Mouse (Mus musculus): ENCODE measurements at regions not wholly inside any gene's neighbourhood (a gene's known extent, or its start where the extent isn't known, plus 50 kb on each side); places are given as distances from the start of the nearest gene placed in this dataset.

GRCm38 (mm10) chr4:82065641-82066358, 623.2 kb upstream of the Mpdz start:
- no peak for DNase-seq (ENCODE audit: low read depth in 1 of 2, low spot score in 2 of 2)
- no peaks in the 10 kb centered on the region for H3K4me1 ChIP-seq (ENCODE audit: control insufficient read depth, insufficient read depth, insufficient read length)
- H3K27ac ChIP-seq (ENCODE audit: insufficient read depth, low read length), result no peak overlapping the region
- no peaks in the 10 kb centered on the region for H3K36me3 ChIP-seq (ENCODE audit: control insufficient read depth, insufficient read depth, low read length)
- no peak overlapping the region for H3K4me3 ChIP-seq (ENCODE audit: extremely low read depth, insufficient read depth, insufficient read length)
- H3K27me3 ChIP-seq (ENCODE audit: control insufficient read depth, insufficient read depth, low read length), result no peaks in the 10 kb centered on the region
- no peak for TF ChIP-seq POLR2A (IDR thresholded peaks at IDR 0.05; ENCODE audit: low read depth, low read length)
- no peak for TF ChIP-seq CTCF (IDR thresholded peaks at IDR 0.05; ENCODE audit: extremely low read depth, insufficient read depth, insufficient read length, insufficient replicate concordance)
- 87% methylated on average over 14 of the region's 14 CpGs for WGBS

DNA sequence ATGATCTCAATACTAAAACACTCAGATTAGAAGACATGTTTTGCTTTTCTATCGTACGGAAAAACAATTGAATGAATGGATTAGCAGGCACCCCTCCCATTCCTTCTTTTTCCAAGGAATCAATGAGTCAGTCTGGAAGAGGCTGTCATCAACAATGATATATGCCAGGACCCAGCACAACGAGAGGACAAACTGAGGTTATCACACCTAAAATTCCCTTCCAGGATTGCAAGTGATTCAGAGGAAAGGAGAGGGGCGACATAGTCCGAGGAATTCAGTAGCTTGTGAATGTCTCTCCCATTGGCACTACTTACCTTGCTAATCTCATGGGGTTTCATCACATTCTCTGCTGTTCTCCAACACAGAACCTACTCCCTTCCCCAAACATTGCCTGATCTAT, 620.1 kb upstream of the Mpdz start:
- no peaks in the 10 kb centered on the region for H3K4me1 ChIP-seq (ENCODE audit: control insufficient read depth, insufficient read depth, insufficient read length)
- no peak overlapping the region for H3K4me3 ChIP-seq (ENCODE audit: extremely low read depth, insufficient read depth, insufficient read length)
- H3K27ac ChIP-seq (ENCODE audit: insufficient read depth, low read length), result no peak overlapping the region
- TF ChIP-seq CTCF (IDR thresholded peaks at IDR 0.05; ENCODE audit: extremely low read depth, insufficient read depth, insufficient read length, insufficient replicate concordance), result no peak
- TF ChIP-seq POLR2A (IDR thresholded peaks at IDR 0.05; ENCODE audit: low read depth, low read length), result no peak
- no peaks in the 10 kb centered on the region for H3K36me3 ChIP-seq (ENCODE audit: control insufficient read depth, insufficient read depth, low read length)
- H3K27me3 ChIP-seq (ENCODE audit: control insufficient read depth, insufficient read depth, low read length), result no peaks in the 10 kb centered on the region
- DNase-seq (ENCODE audit: low read depth in 1 of 2, low spot score in 2 of 2), result no peak
- whole genome bisulfite sequencing, result 79% methylated on average over 5 of the region's 5 CpGs

GRCm38 (mm10) chr4:82056671-82057070, 614.1 kb upstream of the Mpdz start:
- DNase-seq (ENCODE audit: low read depth in 1 of 2, low spot score in 2 of 2), result no peak
- no peak overlapping the region for H3K4me3 ChIP-seq (ENCODE audit: extremely low read depth, insufficient read depth, insufficient read length)
- no peaks in the 10 kb centered on the region for H3K27me3 ChIP-seq (ENCODE audit: control insufficient read depth, insufficient read depth, low read length)
- H3K4me1 ChIP-seq (ENCODE audit: control insufficient read depth, insufficient read depth, insufficient read length), result no peaks in the 10 kb centered on the region
- no peak overlapping the region for H3K27ac ChIP-seq (ENCODE audit: insufficient read depth, low read length)
- no peaks in the 10 kb centered on the region for H3K36me3 ChIP-seq (ENCODE audit: control insufficient read depth, insufficient read depth, low read length)
- no peak for TF ChIP-seq CTCF (IDR thresholded peaks at IDR 0.05; ENCODE audit: extremely low read depth, insufficient read depth, insufficient read length, insufficient replicate concordance)
- TF ChIP-seq POLR2A (IDR thresholded peaks at IDR 0.05; ENCODE audit: low read depth, low read length), result no peak
- 67% methylated on average over 1 of the region's 1 CpGs for WGBS

GRCm38 (mm10) chr4:82048171-82048570, 605.6 kb upstream of the Mpdz start:
- WGBS, result 92% methylated on average over 2 of the region's 2 CpGs
- Histone ChIP-seq H3K4me1 (ENCODE audit: control insufficient read depth, insufficient read depth, insufficient read length) (no peaks in the 10 kb centered on the region), H3K27me3 (ENCODE audit: control insufficient read depth, insufficient read depth, low read length) (no peaks in the 10 kb centered on the region), H3K27ac (ENCODE audit: insufficient read depth, low read length) (no peak overlapping the region), H3K36me3 (ENCODE audit: control insufficient read depth, insufficient read depth, low read length) (no peaks in the 10 kb centered on the region), H3K4me3 (ENCODE audit: extremely low read depth, insufficient read depth, insufficient read length) (no peak overlapping the region)
- TF ChIP-seq POLR2A (IDR thresholded peaks at IDR 0.05; ENCODE audit: low read depth, low read length), result no peak
- no peak for TF ChIP-seq CTCF (IDR thresholded peaks at IDR 0.05; ENCODE audit: extremely low read depth, insufficient read depth, insufficient read length, insufficient replicate concordance)
- no peak for DNase-seq (ENCODE audit: low read depth in 1 of 2, low spot score in 2 of 2)

- Histone ChIP-seq H3K4me1 (ENCODE audit: control insufficient read depth, insufficient read depth, insufficient read length) (no peaks in the 10 kb centered on the region), H3K27me3 (ENCODE audit: control insufficient read depth, insufficient read depth, low read length) (no peaks in the 10 kb centered on the region), H3K36me3 (ENCODE audit: control insufficient read depth, insufficient read depth, low read length) (no peaks in the 10 kb centered on the region), H3K4me3 (ENCODE audit: extremely low read depth, insufficient read depth, insufficient read length) (no peak overlapping the region), H3K27ac (ENCODE audit: insufficient read depth, low read length) (no peak overlapping the region)
- WGBS, result 82% methylated on average over 1 of the region's 1 CpGs
- TF ChIP-seq POLR2A (IDR thresholded peaks at IDR 0.05; ENCODE audit: low read depth, low read length) (no peak), CTCF (IDR thresholded peaks at IDR 0.05; ENCODE audit: extremely low read depth, insufficient read depth, insufficient read length, insufficient replicate concordance) (no peak)
- DNase-seq (ENCODE audit: low read depth in 1 of 2, low spot score in 2 of 2), result no peak
Measured at GRCm38 (mm10) chr4:82037473-82037872, 594.9 kb upstream of the Mpdz start.

DNA sequence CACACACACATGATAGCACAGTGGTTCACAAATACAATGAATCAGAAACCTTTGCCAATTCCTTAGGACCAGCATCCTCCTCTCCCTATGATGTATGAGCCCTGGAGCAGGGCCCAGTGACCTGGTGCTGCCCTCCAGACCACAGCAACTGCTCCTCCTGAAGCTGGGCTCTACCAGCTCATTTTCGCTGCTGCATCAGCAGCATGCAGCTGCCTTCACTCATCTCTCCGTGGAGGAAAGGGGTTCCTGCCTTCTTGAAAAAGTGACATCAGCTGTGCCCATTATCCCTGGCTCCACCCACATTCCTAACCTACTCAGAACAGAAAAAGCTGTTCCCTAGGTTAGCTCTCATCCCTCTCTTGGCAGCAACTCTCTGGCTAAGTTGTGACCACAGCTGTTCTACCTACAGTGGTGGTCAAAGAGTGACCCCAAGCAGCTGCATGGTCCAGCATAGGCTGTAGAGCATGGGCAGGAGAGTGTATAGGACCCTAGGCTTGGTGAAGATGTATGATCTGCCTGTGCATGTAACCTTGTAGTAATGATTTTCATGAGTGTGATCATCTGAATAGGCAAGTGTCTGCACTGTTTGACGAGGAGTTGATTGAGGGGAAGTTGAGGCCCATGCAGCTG, 592.6 kb upstream of the Mpdz start:
- WGBS, result 63% methylated on average over 3 of the region's 3 CpGs
- H3K4me1 ChIP-seq (ENCODE audit: control insufficient read depth, insufficient read depth, insufficient read length), result no peaks in the 10 kb centered on the region
- no peak overlapping the region for H3K4me3 ChIP-seq (ENCODE audit: extremely low read depth, insufficient read depth, insufficient read length)
- no peaks in the 10 kb centered on the region for H3K27me3 ChIP-seq (ENCODE audit: control insufficient read depth, insufficient read depth, low read length)
- no peak overlapping the region for H3K27ac ChIP-seq (ENCODE audit: insufficient read depth, low read length)
- DNase-seq (ENCODE audit: low read depth in 1 of 2, low spot score in 2 of 2), result no peak
- TF ChIP-seq POLR2A (IDR thresholded peaks at IDR 0.05; ENCODE audit: low read depth, low read length) (no peak), CTCF (IDR thresholded peaks at IDR 0.05; ENCODE audit: extremely low read depth, insufficient read depth, insufficient read length, insufficient replicate concordance) (no peak)
- no peaks in the 10 kb centered on the region for H3K36me3 ChIP-seq (ENCODE audit: control insufficient read depth, insufficient read depth, low read length)

- H3K27ac ChIP-seq (ENCODE audit: insufficient read depth, low read length), result no peak overlapping the region
- DNase-seq (ENCODE audit: low read depth in 1 of 2, low spot score in 2 of 2), result no peak
- no peak for TF ChIP-seq CTCF (IDR thresholded peaks at IDR 0.05; ENCODE audit: extremely low read depth, insufficient read depth, insufficient read length, insufficient replicate concordance)
- TF ChIP-seq POLR2A (IDR thresholded peaks at IDR 0.05; ENCODE audit: low read depth, low read length), result no peak
- no peak overlapping the region for H3K4me3 ChIP-seq (ENCODE audit: extremely low read depth, insufficient read depth, insufficient read length)
- no peaks in the 10 kb centered on the region for H3K27me3 ChIP-seq (ENCODE audit: control insufficient read depth, insufficient read depth, low read length)
- no peaks in the 10 kb centered on the region for H3K4me1 ChIP-seq (ENCODE audit: control insufficient read depth, insufficient read depth, insufficient read length)
- WGBS, result 94% methylated on average over 9 of the region's 9 CpGs
- H3K36me3 ChIP-seq (ENCODE audit: control insufficient read depth, insufficient read depth, low read length), result no peaks in the 10 kb centered on the region
Measured at GRCm38 (mm10) chr4:82029237-82029636, 586.6 kb upstream of the Mpdz start.

Measured in spleen, adult 2 months (tissue).